Mouse (Mus musculus) stomach, postnatal 0 days (tissue): ENCODE results near the gene Akip1.

Experiments used
- CTCF ChIP-seq: IDR thresholded peaks from 2 replicates; pipeline ENCODE4 v1.5.1; 2016; ENCODE audit warnings: antibody characterized with exemption, low read depth, mild to moderate bottlenecking, moderate library complexity
- EP300 ChIP-seq: optimal IDR thresholded peaks from 2 replicates; pipeline ENCODE3; 2016; ENCODE audit warnings: antibody characterized with exemption

DNA sequence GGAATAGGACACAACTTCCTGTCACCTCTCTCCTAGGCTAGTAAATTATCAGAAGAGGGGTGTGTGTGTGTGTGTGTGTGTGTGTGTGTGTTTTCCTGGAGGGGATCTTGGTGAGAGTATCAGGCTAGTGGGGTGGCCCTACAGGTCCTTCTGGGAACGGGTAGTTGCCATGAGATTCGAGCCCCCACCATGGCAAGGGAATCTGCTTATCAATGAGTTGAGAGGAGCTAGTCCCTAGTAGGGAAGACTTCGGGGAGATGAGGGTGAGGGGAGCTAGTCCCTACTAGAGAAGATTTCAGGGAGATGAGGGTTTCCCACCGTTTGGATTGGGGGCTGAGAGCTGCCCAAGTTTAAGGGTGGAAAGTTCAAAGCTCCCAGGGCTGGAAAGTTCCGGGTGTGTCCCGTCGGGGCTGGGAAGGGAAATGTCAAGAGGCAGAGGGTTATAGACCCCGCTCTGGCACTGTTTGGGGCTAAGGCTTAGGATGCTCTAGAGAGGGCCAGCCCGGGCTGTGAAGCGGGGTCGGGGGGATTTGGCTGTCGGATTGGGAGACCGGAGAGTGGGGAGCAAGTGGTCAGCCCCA lies 48.0 kb downstream of the Akip1 start:
- TF ChIP-seq CTCF (no peak), EP300 (no peak)
